ENCODE assay signal across 12 mouse cellular contexts in genomic region chr14:25508111-25508756, GRCm38 (mm10). TPM values are rescaled to one million over a fixed set of nuclear protein-coding genes. Genes with fewer than 3 reads are reported as not detected.
DNase-seq lines count a peak whose midpoint lies in the region; ATAC-seq lines count a peak whose summit lies in the region.
"Had no signal": no experiment of that assay in that cellular context is flagged by ENCODE, and none has a peak within 500 bp of the region (broad histone marks: within the 10 kb centered on the region; RNA-seq: fewer than 3 reads in every experiment).

No protein-coding gene starts in this region.

- H3K4me3 ChIP-seq in kidney, embryonic 15.5 days (replicated peaks) = no peak overlapping the region
- no peak overlapping the region for H3K4me3 ChIP-seq in brown adipose tissue, adult 24 weeks (ENCODE audit: insufficient read depth, low read depth, low read length)
- H3K4me3 ChIP-seq in liver, embryonic 16.5 days (ENCODE audit: low read depth, low read length) = no peak overlapping the region
- H3K4me3 ChIP-seq: limb, embryonic 13.5 days had no signal

- WGBS in kidney, embryonic 15.5 days = 82% methylated on average over 13 of the region's 13 CpGs
- WGBS in liver, embryonic 16.5 days (ENCODE audit: insufficient replicate concordance) = 70% methylated on average over 13 of the region's 13 CpGs

- peaks cover 62% of the 10 kb centered on the region for H3K36me3 ChIP-seq in kidney, embryonic 15.5 days
- no peaks in the 10 kb centered on the region; the same call in 1 of the 2 replicates for H3K36me3 ChIP-seq in liver, embryonic 16.5 days (ENCODE audit: control insufficient read depth, insufficient read depth)

- peaks cover 64% of the 10 kb centered on the region for H3K4me1 ChIP-seq in kidney, embryonic 15.5 days
- H3K4me1 ChIP-seq in brown adipose tissue, adult 24 weeks (ENCODE audit: control insufficient read depth, insufficient read depth, insufficient read length, low read length) = peaks cover 40% of the 10 kb centered on the region
- H3K4me1 ChIP-seq in liver, embryonic 16.5 days (ENCODE audit: control insufficient read depth, low read depth, low read length) = peaks cover 63% of the 10 kb centered on the region

- DNase-seq in heart, adult 11 months = peak; percentile 93
- DNase-seq in heart, postnatal 25 days (ENCODE audit: low spot score) = no peak
- DNase-seq in kidney, postnatal 14 days = no peak
- DNase-seq in testis, postnatal 14 days (ENCODE audit: low spot score) = no peak
- no peak for DNase-seq in thymus, postnatal 4 days
- DNase-seq: layer of hippocampus, postnatal 36 days; right cerebral cortex, postnatal 14 days had no signal

- no peak for ATAC-seq in kidney, embryonic 15.5 days (replicated peaks; ENCODE audit: low FRiP score)
- no peak for ATAC-seq in liver, embryonic 16.5 days (ENCODE audit: low read depth)
- ATAC-seq: midbrain, embryonic 16.5 days had no signal

- no peaks in the 10 kb centered on the region for H3K9me3 ChIP-seq in kidney, embryonic 15.5 days (replicated peaks)
- H3K9me3 ChIP-seq in liver, embryonic 16.5 days (replicated peaks; ENCODE audit: control insufficient read depth, low read length) = no peaks in the 10 kb centered on the region
- H3K9me3 ChIP-seq: limb, embryonic 13.5 days had no signal

- no peak overlapping the region for H3K4me2 ChIP-seq in kidney, embryonic 15.5 days
- no peak overlapping the region for H3K4me2 ChIP-seq in liver, embryonic 16.5 days (ENCODE audit: low read depth, low read length)
- H3K4me2 ChIP-seq: limb, embryonic 13.5 days had no signal

- H3K27ac ChIP-seq in kidney, embryonic 15.5 days = 0 out of 2 replicates have a peak overlapping the region, but pooled peaks have one; percentile 1
- peak overlapping the region; percentile 16; the same call in 1 of the 2 replicates for H3K27ac ChIP-seq in brown adipose tissue, adult 24 weeks (replicated peaks; ENCODE audit: low read depth, low read length)
- peak overlapping the region; percentile 30; the same call in 1 of the 2 replicates for H3K27ac ChIP-seq in liver, embryonic 16.5 days (ENCODE audit: low read length)
- H3K27ac ChIP-seq: limb, embryonic 13.5 days had no signal

- no peaks in the 10 kb centered on the region for H3K27me3 ChIP-seq in kidney, embryonic 15.5 days
- H3K27me3 ChIP-seq in liver, embryonic 16.5 days (ENCODE audit: control insufficient read depth, insufficient read depth, low read depth, low read length) = no peaks in the 10 kb centered on the region
- H3K27me3 ChIP-seq: limb, embryonic 13.5 days had no signal

- no peak overlapping the region for H3K9ac ChIP-seq in kidney, embryonic 15.5 days
- no peak overlapping the region for H3K9ac ChIP-seq in liver, embryonic 16.5 days (ENCODE audit: low read depth, low read length)
- H3K9ac ChIP-seq: limb, embryonic 13.5 days had no signal

- intact Hi-C loops in heart, postnatal 25 days (cut with DNase I) = no loop called here

RNA-seq across cellular contexts. Expression of gene Zmiz1, which starts 49.2 kb away (rescaled TPM):
- total RNA-seq in heart, postnatal 25 days (2021) = 10 to 100 TPM; 40.2 to 49.9 TPM
- 41.8 and 47.3 TPM in 2 replicates for polyA plus RNA-seq in kidney, embryonic 15.5 days (2015; fragmentation: Nextera tagmentation; extraction: Ambion mirVana)
- polyA plus RNA-seq in brown adipose tissue, adult 24 weeks (2012; ENCODE audit: insufficient read depth, insufficient read length, missing spikeins) = 15.0 and 17.0 TPM in 2 replicates
- 4.1 and 6.1 TPM in 2 replicates for polyA plus RNA-seq in liver, embryonic 16.5 days (2015; fragmentation: Nextera tagmentation; extraction: Ambion mirVana)
